Mouse (Mus musculus) hindbrain, embryonic 14.5 days (tissue): Measurements from ENCODE around the gene Galnt12. TPM values are rescaled to one million over a fixed set of nuclear protein-coding genes. Genes with fewer than 3 reads are reported as not detected.

Experiments used
- ATAC-seq: fragments of 200-750 bp; cut with Nextera tagmentation; 2 replicates; pipeline ENCODE4 v1.8.0; 2017; ENCODE audit warnings: moderate number of reproducible peaks, mild to moderate bottlenecking, moderate TSS enrichment, moderate library complexity; ENCODE audit not compliant: low FRiP score
- DNase-seq: peaks from one replicate; pipeline ENCODE4 v3.0.0-alpha.2; 2015; ENCODE audit warnings: low spot score
- H3K27ac ChIP-seq: fragments of 300-500 bp; sonication (generic); 2 replicates; pipeline ENCODE4 v1.5.1; 2014; ENCODE audit warnings: mild to moderate bottlenecking, moderate library complexity
- H3K27me3 ChIP-seq: fragments of 300-500 bp; sonication (generic); 2 replicates; pipeline ENCODE4 v1.6.1; 2014; ENCODE audit warnings: mild to moderate bottlenecking, low read length, mixed read lengths; ENCODE audit not compliant: control insufficient read depth, insufficient read depth
- H3K36me3 ChIP-seq: fragments of 300-500 bp; sonication (generic); replicated peaks from 2 replicates; pipeline ENCODE4 v1.6.1; 2014; ENCODE audit not compliant: control insufficient read depth, insufficient read depth
- H3K4me1 ChIP-seq: fragments of 300-500 bp; sonication (generic); replicated peaks from 2 replicates; pipeline ENCODE4 v1.6.1; 2014; ENCODE audit warnings: antibody characterized with exemption, low read length, mixed read lengths; ENCODE audit not compliant: control insufficient read depth, insufficient read depth
- H3K4me2 ChIP-seq: fragments of 300-500 bp; sonication (generic); replicated peaks from 2 replicates; pipeline ENCODE4 v1.6.1; 2014; ENCODE audit warnings: mild to moderate bottlenecking, moderate library complexity
- H3K4me3 ChIP-seq: fragments of 300-500 bp; sonication (generic); replicated peaks from 2 replicates; pipeline ENCODE4 v1.5.1; 2014; ENCODE audit warnings: mild to moderate bottlenecking, low read length
- H3K9ac ChIP-seq: fragments of 300-500 bp; sonication (generic); 2 replicates; pipeline ENCODE4 v1.6.1; 2014
- H3K9me3 ChIP-seq: fragments of 300-500 bp; sonication (generic); 2 replicates; pipeline ENCODE4 v1.6.1; 2016; ENCODE audit warnings: low read length; ENCODE audit not compliant: control insufficient read depth
- WGBS: fragments of 180-500 bp; shearing (Covaris S2); extraction: QIAGEN DNeasy Blood & Tissue Kit; methylation state at CpG from one replicate; pipeline ENCODE4 v1.1.7; 2014; 5-methylcytosine and 5-hydroxymethylcytosine counted together
- polyA plus RNA-seq: library from polyadenylated mRNA; unstranded; fragments of >200 nt; fragmentation: Nextera tagmentation; extraction: Ambion mirVana; gene quantifications from 2 replicates; pipeline ENCODE4 v1.2.1, GENCODE M21; 2014

Gene Galnt12
- polyA plus RNA-seq, 1 experiment from 2014 or later, result 1.2 TPM

DNA sequence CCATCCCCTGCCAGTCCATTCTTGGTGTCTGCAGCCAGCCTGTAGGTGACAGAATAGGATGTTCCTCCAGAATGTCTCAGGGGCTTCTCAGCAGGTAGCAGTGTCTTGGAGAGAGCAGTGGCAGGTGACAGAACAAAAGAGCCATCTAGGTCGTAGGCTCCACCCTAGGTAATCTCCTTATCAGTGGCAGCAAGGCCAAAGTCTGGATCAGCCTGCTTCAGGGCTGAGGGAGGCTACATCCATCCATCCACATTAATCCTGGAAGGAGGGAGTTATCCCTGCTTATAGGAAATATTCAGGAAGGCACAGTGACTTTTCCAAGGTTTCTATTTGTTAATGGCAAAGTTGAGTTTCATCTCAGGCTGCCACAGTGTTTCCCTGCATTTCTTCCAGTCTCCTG lies 80.6 kb downstream of the Galnt12 start:
- Histone ChIP-seq H3K9me3 (no peaks in the 10 kb centered on the region), H3K27ac (no peak overlapping the region), H3K27me3 (no peaks in the 10 kb centered on the region), H3K4me3 (no peak overlapping the region), H3K9ac (no peak overlapping the region), H3K36me3 (no peaks in the 10 kb centered on the region), H3K4me2 (no peak overlapping the region), H3K4me1 (no peaks in the 10 kb centered on the region)
- 62% methylated on average over 1 of the region's 1 CpGs for WGBS
- DNase-seq (no peak), ATAC-seq (no peak)

Other genes starting within 250 kb of the Galnt12 start
- 13.3 and 13.8 TPM in 2 replicates for gene Gabbr2, start 100.0 kb upstream of the Galnt12 start, polyA plus RNA-seq
- 4.8 and 5.0 TPM in 2 replicates for gene Anks6, start 34.5 kb upstream of the Galnt12 start, polyA plus RNA-seq
- 4.7 and 5.6 TPM in 2 replicates for gene Col15a1, start 116.3 kb downstream of the Galnt12 start, polyA plus RNA-seq